Mouse (Mus musculus) bone marrow, adult 2 months (tissue): ENCODE results near the gene Fam102a.

Experiments
- CTCF ChIP-seq: fragments of 200-500 bp; IDR thresholded peaks from 2 replicates; pipeline ENCODE4 v1.5.1; 2011; ENCODE audit warnings: low read length, control low read depth; ENCODE audit not compliant: control insufficient read depth, insufficient read depth
- POLR2A ChIP-seq: fragments of 200-500 bp; IDR thresholded peaks from 2 replicates; pipeline ENCODE4 v1.6.1; 2011; ENCODE audit warnings: low read depth, mild to moderate bottlenecking, control low read depth, low read length, borderline replicate concordance; ENCODE audit not compliant: control insufficient read depth

DNA sequence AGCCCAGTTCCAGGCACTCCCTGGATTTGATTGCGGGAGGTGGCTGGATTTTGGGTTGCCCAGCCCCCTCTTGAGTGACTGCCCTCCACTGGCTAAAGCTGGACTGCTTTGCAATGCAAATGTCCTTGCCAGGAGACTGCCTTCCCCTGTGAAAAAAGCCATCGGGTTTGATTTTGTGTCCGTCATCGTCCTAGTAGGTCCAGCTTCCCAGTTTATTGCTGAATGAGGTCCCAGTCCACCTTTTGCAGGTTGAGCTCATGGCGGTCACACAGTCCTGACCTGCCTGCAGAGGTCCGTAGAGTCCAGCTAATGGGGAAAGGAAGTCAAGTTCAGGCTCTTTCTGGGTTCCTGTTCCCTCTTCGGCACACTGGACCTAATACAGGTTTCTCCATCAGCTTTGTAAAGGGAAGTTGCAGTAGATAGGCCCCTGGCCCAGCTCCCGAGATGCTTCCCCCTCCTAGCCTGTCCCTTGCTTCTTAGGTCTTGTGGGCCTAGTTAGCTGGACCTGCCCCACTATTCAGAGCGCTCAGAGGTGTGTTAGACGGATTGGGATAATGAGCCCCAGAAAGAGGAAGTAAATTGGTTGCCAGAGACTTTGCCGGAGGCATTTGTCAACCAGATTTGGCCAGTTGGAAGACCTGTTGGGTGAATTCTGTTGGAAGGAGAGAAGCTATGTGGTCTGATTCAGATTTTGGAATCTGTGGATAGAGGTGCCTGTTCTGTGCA is 1.7 kb downstream of the Fam102a start:
- TF ChIP-seq CTCF (peak; percentile 59), POLR2A (no peak)
